Mouse (Mus musculus) lung, postnatal 4 days (tissue): ENCODE results near the gene Csf3r.
A peak's percentile ranks its signal among the peaks of the same experiment; 100 is the strongest.

Experiments used
- DNase-seq, 2 experiments: peaks; one replicate each; pipeline ENCODE4 v3.0.0; 2021

The Csf3r gene

GRCm38 (mm10) chr4:126057207-126058133 lies 33.1 kb downstream of the Csf3r start:
- no peak for DNase-seq

GRCm38 (mm10) chr4:126058134-126058996 lies 34.0 kb downstream of the Csf3r start, which contains the start of gene Oscp1:
Gene Oscp1, plus strand, starts transcription at chr4:126058565.
- DNase-seq, result peak; percentile 93

GRCm38 (mm10) chr4:126058997-126059362 lies 34.6 kb downstream of the Csf3r start:
- DNase-seq, result no peak

GRCm38 (mm10) chr4:126062856-126063255 lies 38.5 kb downstream of the Csf3r start:
- DNase-seq, result no peak

DNA sequence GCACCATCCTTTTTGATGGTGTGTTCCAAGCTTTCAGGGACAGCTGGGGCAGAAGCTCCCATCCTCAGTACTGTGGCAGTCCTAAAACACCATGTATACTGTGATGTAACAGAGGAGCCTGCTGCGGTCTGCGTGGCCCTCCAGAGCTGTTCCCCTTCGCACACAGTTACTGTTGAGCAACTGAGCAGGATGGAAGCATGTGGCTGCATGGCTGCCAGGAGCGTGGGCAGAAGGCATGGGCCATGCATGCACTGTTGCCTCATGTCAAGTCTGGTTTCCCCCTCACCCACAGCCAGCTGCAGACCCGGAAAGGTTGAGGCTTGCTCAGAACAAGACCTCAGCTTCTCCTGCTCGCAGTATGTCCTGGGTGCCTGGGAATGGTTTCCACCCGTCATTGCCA lies 40.9 kb downstream of the Csf3r start:
- peak; percentile 47 to 51 for DNase-seq

GRCm38 (mm10) chr4:126067401-126068077 lies 43.2 kb downstream of the Csf3r start:
- DNase-seq, result peak; percentile 62

GRCm38 (mm10) chr4:126068842-126069241 lies 44.5 kb downstream of the Csf3r start:
- DNase-seq, result no peak

GRCm38 (mm10) chr4:126077833-126078232 lies 53.5 kb downstream of the Csf3r start:
- no peak for DNase-seq

- peak in 1 of 2 experiments; percentile 63 for DNase-seq
These were observed 54.9 kb downstream of the Csf3r start for GRCm38 (mm10) chr4:126079266-126079665.

DNA sequence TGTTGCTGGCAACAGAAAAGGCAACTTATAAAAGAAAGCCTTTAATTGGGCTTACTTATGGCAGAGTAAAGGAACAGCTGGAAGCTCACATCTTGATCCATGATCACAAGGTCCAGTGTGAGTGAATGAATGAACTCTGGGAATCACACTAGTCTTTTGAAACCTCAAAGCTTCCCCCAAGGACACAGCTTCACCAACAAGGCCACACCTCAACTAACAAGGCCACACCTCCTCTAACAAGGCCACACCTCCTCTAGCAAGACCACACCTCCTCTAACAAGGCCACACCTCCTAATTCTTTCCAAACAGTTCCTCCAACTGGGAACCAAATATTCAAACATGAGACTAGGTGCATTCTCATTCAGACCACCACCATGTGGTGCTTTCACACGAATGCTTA lies 57.3 kb downstream of the Csf3r start:
- DNase-seq, result no peak

- no peak for DNase-seq
These were observed 58.7 kb downstream of the Csf3r start for GRCm38 (mm10) chr4:126083021-126083420.

DNA sequence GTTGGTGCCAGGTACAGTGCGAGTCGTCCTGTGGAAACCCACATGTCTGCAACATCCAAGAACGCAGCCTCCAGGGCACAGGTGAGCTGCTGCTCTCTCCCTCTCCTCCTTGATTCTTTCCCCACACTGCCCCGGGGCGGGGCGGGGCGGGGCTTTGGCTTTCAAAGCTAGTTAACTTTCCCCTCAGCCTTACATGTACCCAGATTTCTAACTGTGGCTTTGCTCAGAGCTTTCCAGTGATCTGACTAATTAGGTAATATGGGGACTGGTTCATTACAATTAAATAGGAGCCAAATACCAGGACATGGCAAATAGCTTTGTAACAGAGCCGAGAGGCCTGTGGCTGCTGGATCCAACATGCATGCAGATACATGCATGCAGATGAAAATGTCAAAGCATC lies 60.0 kb downstream of the Csf3r start:
- DNase-seq, result no peak

GRCm38 (mm10) chr4:126085996-126086576 lies 61.7 kb downstream of the Csf3r start:
- DNase-seq, result peak; percentile 82 to 88

- DNase-seq, result no peak
These were observed 65.9 kb downstream of the Csf3r start for GRCm38 (mm10) chr4:126090101-126090847.

GRCm38 (mm10) chr4:126090848-126091124 lies 66.4 kb downstream of the Csf3r start:
- no peak for DNase-seq

DNA sequence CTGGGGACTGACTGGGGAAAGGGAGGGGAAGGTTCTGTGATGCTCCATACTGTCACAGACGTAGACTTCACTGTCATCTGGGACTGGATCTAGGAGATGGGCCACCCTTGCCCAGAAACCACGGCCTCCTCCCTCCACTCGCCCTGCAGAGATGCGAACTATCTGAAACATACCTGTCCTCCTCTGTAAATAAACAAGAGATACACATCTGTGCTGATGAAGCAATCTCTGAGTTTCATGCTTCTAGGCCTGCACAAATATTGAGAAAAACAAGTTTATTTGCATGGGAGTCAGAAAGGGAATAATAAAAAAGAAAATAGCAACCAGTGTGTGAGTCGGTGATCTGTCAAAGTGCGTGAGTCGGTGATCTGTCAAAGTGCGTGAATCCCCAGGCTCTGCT lies 67.5 kb downstream of the Csf3r start:
- DNase-seq, result no peak
